Mouse (Mus musculus) cerebellum, postnatal 25 days (tissue): ENCODE results near the gene Gtf2f2.
"Not testable (repeated sequence)": the region's sequence is repeated elsewhere in the genome, so short reads cannot be mapped to it uniquely, and the experiment has no call there.

Experiments used
- DNase-seq, 2 experiments: peaks; one replicate each; pipeline ENCODE4 v3.0.0; 2021; ENCODE audit warnings: mixed read lengths in 2 of 2

Gtf2f2 gene

GRCm38 (mm10) chr14:75992371-75992770, 18.3 kb downstream of the Gtf2f2 start:
- no peak for DNase-seq

- DNase-seq: no peak
Measured at GRCm38 (mm10) chr14:75990936-75991335, 19.7 kb downstream of the Gtf2f2 start.

GRCm38 (mm10) chr14:75989168-75989567, 21.5 kb downstream of the Gtf2f2 start:
- DNase-seq: no peak

GRCm38 (mm10) chr14:75986878-75987483, 23.7 kb downstream of the Gtf2f2 start:
- no peak for DNase-seq

GRCm38 (mm10) chr14:75985112-75985511, 25.6 kb downstream of the Gtf2f2 start:
- DNase-seq: no peak

- no peak for DNase-seq
Measured at GRCm38 (mm10) chr14:75983891-75984290, 26.8 kb downstream of the Gtf2f2 start.

GRCm38 (mm10) chr14:75981231-75981630, 29.4 kb downstream of the Gtf2f2 start:
- DNase-seq: no peak

GRCm38 (mm10) chr14:75976107-75976506, 34.6 kb downstream of the Gtf2f2 start:
- DNase-seq: no peak

GRCm38 (mm10) chr14:75967291-75967690, 43.4 kb downstream of the Gtf2f2 start:
- DNase-seq: no peak

GRCm38 (mm10) chr14:75964433-75964832, 46.2 kb downstream of the Gtf2f2 start:
- DNase-seq: no peak

- no peak for DNase-seq
Measured at GRCm38 (mm10) chr14:75964000-75964399, 46.7 kb downstream of the Gtf2f2 start.

- no peak for DNase-seq
Measured at GRCm38 (mm10) chr14:75963215-75963614, 47.5 kb downstream of the Gtf2f2 start.

GRCm38 (mm10) chr14:75962250-75962649, 48.4 kb downstream of the Gtf2f2 start:
- DNase-seq: peak in 1 of 2 experiments; percentile 42

GRCm38 (mm10) chr14:75954766-75955165, 55.9 kb downstream of the Gtf2f2 start, which contains the start of gene Kctd4:
TSS of gene Kctd4 (plus strand) at chr14:75955009.
- no peak for DNase-seq

- DNase-seq: no peak
Measured at GRCm38 (mm10) chr14:75953011-75953410, 57.7 kb downstream of the Gtf2f2 start.

GRCm38 (mm10) chr14:75947674-75948073, 63.0 kb downstream of the Gtf2f2 start:
- DNase-seq: no peak

- DNase-seq: no peak
Measured at GRCm38 (mm10) chr14:75942365-75942764, 68.3 kb downstream of the Gtf2f2 start.

- DNase-seq: no peak
Measured at GRCm38 (mm10) chr14:75941500-75941899, 69.2 kb downstream of the Gtf2f2 start.

GRCm38 (mm10) chr14:75937714-75938113, 73.0 kb downstream of the Gtf2f2 start:
- no peak for DNase-seq

- no peak for DNase-seq
Measured at GRCm38 (mm10) chr14:75934359-75934758, 76.3 kb downstream of the Gtf2f2 start.

- peak; percentile 11 to 38 for DNase-seq
Measured at GRCm38 (mm10) chr14:75931266-75931665, 79.4 kb downstream of the Gtf2f2 start.

- not testable (repeated sequence) for DNase-seq
Measured at GRCm38 (mm10) chr14:75929713-75930112, 81.0 kb downstream of the Gtf2f2 start.

GRCm38 (mm10) chr14:75923314-75924052, 87.2 kb downstream of the Gtf2f2 start:
- DNase-seq: no peak

GRCm38 (mm10) chr14:75912665-75913064, 98.0 kb downstream of the Gtf2f2 start:
- DNase-seq: no peak
